Mouse (Mus musculus): Measurements from ENCODE around the gene Comp.

GRCm38 (mm10) chr8:70329124-70329834 lies 44.1 kb upstream of the Comp start, which contains the start of gene Gdf1:
- TF ChIP-seq ZNF384 (IDR thresholded peaks at IDR 0.05; ENCODE audit: low read depth, low read length), result no peak
- no peak for TF ChIP-seq MAFK (IDR thresholded peaks at IDR 0.05; ENCODE audit: insufficient read depth, low read depth, low read length)
- TF ChIP-seq CHD2 (IDR thresholded peaks at IDR 0.05; ENCODE audit: low read depth, low read length), result no peak
- TF ChIP-seq HCFC1 (IDR thresholded peaks at IDR 0.05; ENCODE audit: borderline replicate concordance, insufficient read depth, low read length), result no peak
